Mouse (Mus musculus): ENCODE measurements around the gene Haus5. TPM values are rescaled to one million over a fixed set of nuclear protein-coding genes. Genes with fewer than 3 reads are reported as not detected.

Haus5 gene
- polyA plus RNA-seq, 1 experiment from 2014 or later: 30.1 TPM

DNA sequence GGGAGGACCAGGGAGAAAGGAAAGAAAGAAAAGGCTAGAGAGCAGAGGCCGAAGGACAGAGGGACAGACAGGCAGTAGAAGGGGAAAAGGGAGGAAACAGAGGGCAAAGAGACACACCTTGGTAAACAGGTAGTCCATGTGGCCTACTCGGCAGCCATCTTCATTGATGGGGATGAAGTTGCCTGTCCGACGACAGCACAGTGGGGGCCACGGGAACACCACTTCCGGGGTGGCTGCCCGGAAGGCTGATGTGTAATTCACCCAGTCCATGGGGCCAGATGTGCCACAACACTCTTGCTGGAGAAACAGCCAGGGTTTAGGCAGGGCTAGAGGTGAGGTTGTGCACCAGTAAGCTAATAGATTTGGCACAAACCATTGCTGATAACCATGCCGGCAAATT lies 59.9 kb downstream of the Haus5 start:
- Histone ChIP-seq H3K9ac (no peak overlapping the region), H3K36me3 (no peaks in the 10 kb centered on the region), H3K27ac (replicated peaks) (no peak overlapping the region), H3K4me3 (no peak overlapping the region), H3K4me1 (peaks cover 18% of the 10 kb centered on the region), H3K4me2 (no peak overlapping the region), H3K9me3 (no peaks in the 10 kb centered on the region), H3K27me3 (replicated peaks) (0 out of 2 replicates have a peak, but pooled peaks cover 3% of the 10 kb centered on the region)
- WGBS: 76% methylated on average over 8 of the region's 8 CpGs
- ATAC-seq (ENCODE audit: extremely low read depth, insufficient number of reproducible peaks, low FRiP score, low TSS enrichment): no peak

GRCm38 (mm10) chr7:30604424-30604823 lies 60.4 kb downstream of the Haus5 start:
- Histone ChIP-seq H3K27me3 (replicated peaks) (0 out of 2 replicates have a peak, but pooled peaks cover 3% of the 10 kb centered on the region), H3K4me1 (peaks cover 18% of the 10 kb centered on the region), H3K9me3 (no peaks in the 10 kb centered on the region), H3K4me3 (no peak overlapping the region), H3K27ac (replicated peaks) (no peak overlapping the region), H3K9ac (no peak overlapping the region), H3K36me3 (no peaks in the 10 kb centered on the region), H3K4me2 (no peak overlapping the region)
- WGBS: 41% methylated on average over 8 of the region's 8 CpGs
- no peak for ATAC-seq (ENCODE audit: extremely low read depth, insufficient number of reproducible peaks, low FRiP score, low TSS enrichment)

Other genes starting within 250 kb of the Haus5 start
- gene Hcst, start 245.1 kb downstream of the Haus5 start, polyA plus RNA-seq (2015; fragmentation: Nextera tagmentation; extraction: Ambion mirVana): 0.66 and 0.90 TPM in 2 replicates
- 1.2 and 1.4 TPM in 2 replicates for gene Nfkbid, start 243.3 kb downstream of the Haus5 start, polyA plus RNA-seq (2015; fragmentation: Nextera tagmentation; extraction: Ambion mirVana)
- 26.8 and 29.5 TPM in 2 replicates for gene Aplp1, start 219.5 kb downstream of the Haus5 start, polyA plus RNA-seq (2015; fragmentation: Nextera tagmentation; extraction: Ambion mirVana)
- 0.45 and 0.49 TPM in 2 replicates for gene Kirrel2, start 207.3 kb downstream of the Haus5 start, polyA plus RNA-seq (2015; fragmentation: Nextera tagmentation; extraction: Ambion mirVana)
- gene Nphs1, start 206.7 kb downstream of the Haus5 start, polyA plus RNA-seq (2015; fragmentation: Nextera tagmentation; extraction: Ambion mirVana): 0.12 TPM in 1 of 2 replicates, not detected in the other
- gene Prodh2, start 171.4 kb downstream of the Haus5 start, polyA plus RNA-seq (2015; fragmentation: Nextera tagmentation; extraction: Ambion mirVana): 0.13 and 1.0 TPM in 2 replicates
- 8.0 and 9.3 TPM in 2 replicates for gene Arhgap33, start 129.9 kb downstream of the Haus5 start, polyA plus RNA-seq (2015; fragmentation: Nextera tagmentation; extraction: Ambion mirVana)
- 76.6 and 86.4 TPM in 2 replicates for gene Hspb6, start 112.8 kb downstream of the Haus5 start, polyA plus RNA-seq (2015; fragmentation: Nextera tagmentation; extraction: Ambion mirVana)
- gene Proser3, start 112.7 kb downstream of the Haus5 start, polyA plus RNA-seq (2015; fragmentation: Nextera tagmentation; extraction: Ambion mirVana): 8.7 and 9.6 TPM in 2 replicates
- 31.0 and 36.9 TPM in 2 replicates for gene Lin37, start 105.2 kb downstream of the Haus5 start, polyA plus RNA-seq (2015; fragmentation: Nextera tagmentation; extraction: Ambion mirVana)
- gene U2af1l4, start 101.7 kb downstream of the Haus5 start, polyA plus RNA-seq (2015; fragmentation: Nextera tagmentation; extraction: Ambion mirVana): 85.6 and 92.3 TPM in 2 replicates
- 7.4 and 8.4 TPM in 2 replicates for gene Gm49396, start 101.7 kb downstream of the Haus5 start, polyA plus RNA-seq (2015; fragmentation: Nextera tagmentation; extraction: Ambion mirVana)
- 114 and 116 TPM in 2 replicates for gene Psenen, start 101.4 kb downstream of the Haus5 start, polyA plus RNA-seq (2015; fragmentation: Nextera tagmentation; extraction: Ambion mirVana)
- 3.5 and 3.6 TPM in 2 replicates for gene Igflr1, start 99.6 kb downstream of the Haus5 start, polyA plus RNA-seq (2015; fragmentation: Nextera tagmentation; extraction: Ambion mirVana)
- gene Kmt2b, start 76.3 kb downstream of the Haus5 start, polyA plus RNA-seq (2015; fragmentation: Nextera tagmentation; extraction: Ambion mirVana): 4.4 and 5.7 TPM in 2 replicates
- 0.13 and 0.19 TPM in 2 replicates for gene Zbtb32, start 66.1 kb downstream of the Haus5 start, polyA plus RNA-seq (2015; fragmentation: Nextera tagmentation; extraction: Ambion mirVana)
- gene Upk1a, start 52.1 kb downstream of the Haus5 start, polyA plus RNA-seq (2015; fragmentation: Nextera tagmentation; extraction: Ambion mirVana): 0.33 and 0.37 TPM in 2 replicates
- 1,963 and 2,109 TPM in 2 replicates for gene Cox6b1, start 38.8 kb downstream of the Haus5 start, polyA plus RNA-seq (2015; fragmentation: Nextera tagmentation; extraction: Ambion mirVana)
- gene Etv2, start 29.1 kb downstream of the Haus5 start, polyA plus RNA-seq (2015; fragmentation: Nextera tagmentation; extraction: Ambion mirVana): 0.33 and 0.37 TPM in 2 replicates
- 79.5 and 88.4 TPM in 2 replicates for gene Rbm42, start 14.7 kb downstream of the Haus5 start, polyA plus RNA-seq (2015; fragmentation: Nextera tagmentation; extraction: Ambion mirVana)
- gene Pmis2, start 6.6 kb upstream of the Haus5 start, polyA plus RNA-seq (2015; fragmentation: Nextera tagmentation; extraction: Ambion mirVana): not detected in 2 replicates
- gene 2200002J24Rik, start 33.9 kb upstream of the Haus5 start, polyA plus RNA-seq (2015; fragmentation: Nextera tagmentation; extraction: Ambion mirVana): 1.9 TPM in 2 replicates
- gene Atp4a, start 47.2 kb upstream of the Haus5 start, polyA plus RNA-seq (2015; fragmentation: Nextera tagmentation; extraction: Ambion mirVana): 0.46 and 1.0 TPM in 2 replicates
- 165 and 182 TPM in 2 replicates for gene Tmem147, start 64.5 kb upstream of the Haus5 start, polyA plus RNA-seq (2015; fragmentation: Nextera tagmentation; extraction: Ambion mirVana)
- 0.20 and 0.64 TPM in 2 replicates for gene Gapdhs, start 78.7 kb upstream of the Haus5 start, polyA plus RNA-seq (2015; fragmentation: Nextera tagmentation; extraction: Ambion mirVana)
- 0.47 and 0.68 TPM in 2 replicates for gene Sbsn, start 86.5 kb upstream of the Haus5 start, polyA plus RNA-seq (2015; fragmentation: Nextera tagmentation; extraction: Ambion mirVana)
- gene Dmkn, start 98.8 kb upstream of the Haus5 start, polyA plus RNA-seq (2015; fragmentation: Nextera tagmentation; extraction: Ambion mirVana): 0.71 and 1.2 TPM in 2 replicates
- gene Krtdap, start 122.9 kb upstream of the Haus5 start, polyA plus RNA-seq (2015; fragmentation: Nextera tagmentation; extraction: Ambion mirVana): 0.41 and 0.53 TPM in 2 replicates
- gene Ffar2, start 158.8 kb upstream of the Haus5 start, polyA plus RNA-seq (2015; fragmentation: Nextera tagmentation; extraction: Ambion mirVana): not detected in 2 replicates
- not detected in 2 replicates for gene Ffar3, start 191.2 kb upstream of the Haus5 start, polyA plus RNA-seq (2015; fragmentation: Nextera tagmentation; extraction: Ambion mirVana)
- not detected in 2 replicates for gene Ffar1, start 196.6 kb upstream of the Haus5 start, polyA plus RNA-seq (2015; fragmentation: Nextera tagmentation; extraction: Ambion mirVana)
- gene Cd22, start 215.3 kb upstream of the Haus5 start, polyA plus RNA-seq (2015; fragmentation: Nextera tagmentation; extraction: Ambion mirVana): not detected in 2 replicates
- 0.08 and 0.10 TPM in 2 replicates for gene Mag, start 249.9 kb upstream of the Haus5 start, polyA plus RNA-seq (2015; fragmentation: Nextera tagmentation; extraction: Ambion mirVana)